Mouse (Mus musculus) kidney, adult 2 months (tissue): Measurements from ENCODE around the gene Tmcc3. TPM values are rescaled to one million over a fixed set of nuclear protein-coding genes. Genes with fewer than 3 reads are reported as not detected.

ENCODE experiments used
- DNase-seq: peaks from one replicate; pipeline ENCODE4 v3.0.0; 2021
- H3K27ac ChIP-seq: fragments of 200-500 bp; 2 replicates; pipeline ENCODE4 v1.5.1; 2012; ENCODE audit warnings: low read depth, low read length, control low read depth, inconsistent platforms; ENCODE audit not compliant: insufficient read depth
- H3K27me3 ChIP-seq: fragments of 200-500 bp; replicated peaks from 2 replicates; pipeline ENCODE4 v1.6.1; 2012; ENCODE audit warnings: mild to moderate bottlenecking, moderate library complexity, low read length, inconsistent platforms; ENCODE audit not compliant: control insufficient read depth, insufficient read depth
- H3K36me3 ChIP-seq: fragments of 200-500 bp; 2 replicates; pipeline ENCODE4 v1.6.1; 2012; ENCODE audit warnings: mild to moderate bottlenecking, moderate library complexity, low read length, inconsistent platforms; ENCODE audit not compliant: control insufficient read depth, insufficient read depth
- H3K4me1 ChIP-seq: fragments of 200-500 bp; 2 replicates; pipeline ENCODE4 v1.6.1; 2011; ENCODE audit warnings: low read length; ENCODE audit not compliant: control insufficient read depth, insufficient read depth
- H3K4me3 ChIP-seq: fragments of 200-500 bp; 2 replicates; pipeline ENCODE4 v1.5.1; 2011; ENCODE audit warnings: mild to moderate bottlenecking, low read depth, low read length, control low read depth; ENCODE audit not compliant: insufficient read depth
- CTCF ChIP-seq: fragments of 200-500 bp; conservative IDR thresholded peaks from 2 replicates; pipeline ENCODE4 v1.5.1; 2011; ENCODE audit warnings: low read depth, mild to moderate bottlenecking, control low read depth, low read length, moderate library complexity, mixed read lengths; ENCODE audit not compliant: insufficient read depth, insufficient read length
- POLR2A ChIP-seq: fragments of 200-500 bp; IDR thresholded peaks from one replicate; pipeline ENCODE4 v1.6.1; 2011; ENCODE audit warnings: low read depth, low read length, control low read depth
- WGBS: fragments of 180-500 bp; shearing (Covaris S2); methylation state at CpG from one replicate; pipeline ENCODE4 v1.1.7; 2018; 5-methylcytosine and 5-hydroxymethylcytosine counted together
- polyA plus RNA-seq: library from polyadenylated mRNA; depleted of rRNA; stranded (reverse); fragments of >200 nt; gene quantifications from 2 replicates; pipeline ENCODE4 v1.2.3, GENCODE M21; 2012

Tmcc3 gene
- polyA plus RNA-seq, 1 experiment: 11.2 TPM

DNA sequence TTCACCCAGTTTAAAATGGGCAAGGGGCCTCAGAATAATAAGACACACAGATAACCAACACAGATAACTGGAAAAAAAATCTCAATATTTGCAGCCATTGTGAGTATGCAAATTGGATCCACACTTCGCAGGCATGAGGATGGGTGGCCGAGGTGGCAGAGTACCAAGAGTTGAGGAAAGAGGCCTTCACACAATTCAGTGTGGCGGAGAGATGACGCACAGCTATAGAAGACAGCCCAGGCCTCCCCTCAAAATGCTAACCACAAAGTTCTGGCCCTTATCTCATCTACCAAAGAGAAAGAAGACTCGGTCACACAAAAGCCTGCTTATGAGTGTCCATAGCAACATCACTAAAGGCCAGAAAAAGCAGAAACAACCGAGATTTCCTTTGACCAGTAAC is 77.5 kb downstream of the Tmcc3 start:
- no peak overlapping the region for H3K4me3 ChIP-seq
- no peaks in the 10 kb centered on the region for H3K27me3 ChIP-seq
- H3K36me3 ChIP-seq: no peaks in the 10 kb centered on the region
- H3K4me1 ChIP-seq: no peaks in the 10 kb centered on the region
- TF ChIP-seq POLR2A: no peak
- no peak for TF ChIP-seq CTCF
- no peak overlapping the region for H3K27ac ChIP-seq
- 88% methylated on average over 6 of the region's 6 CpGs for WGBS
- DNase-seq: no peak

DNA sequence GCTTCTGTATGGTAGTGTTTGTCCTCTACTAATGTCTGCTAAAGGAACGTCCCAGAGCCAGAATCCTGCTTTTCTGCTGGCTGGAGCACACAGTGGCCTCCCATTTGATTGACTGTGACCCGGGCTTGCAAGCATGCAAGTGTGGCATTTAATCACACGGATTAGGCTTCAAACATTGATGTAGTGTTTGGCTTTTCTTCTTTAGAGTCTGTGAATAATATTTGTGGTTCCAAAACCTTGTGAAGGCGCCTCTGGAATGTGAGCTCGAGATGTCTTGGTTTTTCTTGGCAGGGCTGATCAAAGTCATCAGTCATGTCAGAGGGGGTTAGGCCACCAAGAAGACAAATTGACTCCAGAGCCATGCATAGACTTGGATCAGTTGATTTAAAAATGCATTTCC is 79.3 kb downstream of the Tmcc3 start:
- no peak for TF ChIP-seq POLR2A
- H3K4me3 ChIP-seq: no peak overlapping the region
- DNase-seq: peak; percentile 74
- no peaks in the 10 kb centered on the region for H3K4me1 ChIP-seq
- H3K27me3 ChIP-seq: no peaks in the 10 kb centered on the region
- H3K36me3 ChIP-seq: no peaks in the 10 kb centered on the region
- H3K27ac ChIP-seq: no peak overlapping the region
- WGBS: 61% methylated on average over 5 of the region's 5 CpGs

DNA sequence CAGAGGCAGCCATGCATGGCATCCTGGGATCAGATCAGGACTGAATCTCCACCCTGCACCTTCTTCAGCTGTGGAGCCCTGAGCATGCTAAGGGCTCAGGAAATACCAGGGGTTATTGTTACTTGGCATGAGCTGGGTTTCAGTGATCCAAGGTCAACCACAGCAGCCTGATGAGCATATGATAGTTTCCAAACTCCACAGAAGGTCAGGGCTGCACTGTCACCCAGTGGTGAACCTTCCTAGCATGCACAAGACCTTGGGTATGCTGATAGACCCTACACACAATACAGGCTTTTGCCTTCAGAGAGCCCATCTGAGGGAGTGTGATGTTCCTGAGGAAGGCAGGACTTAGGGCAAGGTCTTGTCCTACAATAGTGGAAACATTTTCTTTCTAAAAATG is 82.5 kb downstream of the Tmcc3 start:
- peaks cover 3% of the 10 kb centered on the region; the same call in 1 of the 2 replicates for H3K4me1 ChIP-seq
- TF ChIP-seq POLR2A: no peak
- TF ChIP-seq CTCF: no peak
- no peak for DNase-seq
- H3K27me3 ChIP-seq: no peaks in the 10 kb centered on the region
- H3K4me3 ChIP-seq: no peak overlapping the region
- H3K36me3 ChIP-seq: no peaks in the 10 kb centered on the region
- no peak overlapping the region for H3K27ac ChIP-seq

DNA sequence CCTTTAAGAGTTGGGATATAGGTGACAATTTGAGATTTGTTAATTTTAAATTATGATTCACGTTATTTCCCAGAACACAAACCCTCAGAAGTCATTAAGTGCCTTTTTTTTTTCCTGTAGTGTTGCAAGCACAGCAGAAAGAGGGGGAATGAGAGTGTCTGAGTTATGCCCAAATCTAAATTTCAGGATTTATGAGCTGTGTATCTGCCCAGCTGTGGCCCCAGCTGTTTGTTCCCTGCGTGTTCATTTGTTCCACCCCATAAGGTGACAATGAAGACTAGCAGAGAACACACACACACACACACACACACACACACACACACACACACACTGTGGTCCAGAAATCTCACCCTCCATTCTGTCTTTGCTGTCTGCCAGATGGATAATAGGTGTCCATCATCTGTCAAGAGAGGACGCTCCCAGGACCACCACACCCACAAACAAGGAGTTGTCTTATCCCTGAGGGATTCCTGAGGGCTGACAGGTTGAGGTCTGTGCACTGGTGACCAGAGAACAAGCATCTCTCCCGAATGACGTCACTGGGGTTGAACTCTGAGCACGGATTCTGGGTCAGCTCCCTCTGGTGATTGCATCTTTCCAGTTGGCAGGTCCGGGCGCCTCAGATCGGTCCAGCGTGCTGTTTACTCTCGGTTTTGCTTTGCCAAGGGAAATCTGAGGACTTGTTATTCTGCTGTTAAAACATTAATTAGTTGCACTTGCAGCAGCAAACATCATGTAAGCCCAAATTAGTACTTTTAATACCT is 86.3 kb downstream of the Tmcc3 start:
- H3K4me3 ChIP-seq: no peak overlapping the region
- H3K27me3 ChIP-seq: no peaks in the 10 kb centered on the region
- no peaks in the 10 kb centered on the region for H3K36me3 ChIP-seq
- peaks cover 3% of the 10 kb centered on the region; the same call in 1 of the 2 replicates for H3K4me1 ChIP-seq
- 31% methylated on average over 11 of the region's 11 CpGs for WGBS
- peak; percentile 63 for DNase-seq
- TF ChIP-seq POLR2A (no peak), CTCF (no peak)
- H3K27ac ChIP-seq: no peak overlapping the region

DNA sequence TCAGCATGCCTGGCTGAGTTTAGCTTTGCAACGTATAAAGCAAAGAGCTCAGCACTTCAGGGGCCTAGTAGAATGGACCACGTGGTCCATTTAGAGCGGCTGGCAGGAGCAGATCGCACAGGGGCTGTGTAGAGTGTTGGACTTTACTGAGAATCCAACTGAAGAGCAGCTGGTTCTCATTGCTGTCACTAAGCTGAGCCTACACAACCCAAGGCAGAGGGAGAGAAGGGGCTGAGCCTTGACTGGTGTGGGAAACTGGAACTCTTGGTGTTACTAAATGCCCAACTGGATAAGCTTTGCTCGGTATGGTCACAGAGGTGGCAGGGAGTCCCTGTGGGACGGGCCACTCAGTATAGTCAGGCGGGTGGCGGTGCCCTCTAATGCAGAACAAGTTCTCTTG is 89.1 kb downstream of the Tmcc3 start:
- WGBS: 78% methylated on average over 8 of the region's 8 CpGs
- Histone ChIP-seq H3K27me3 (no peaks in the 10 kb centered on the region), H3K4me1 (peaks cover 10% of the 10 kb centered on the region; the same call in 1 of the 2 replicates), H3K27ac (no peak overlapping the region), H3K4me3 (no peak overlapping the region), H3K36me3 (no peaks in the 10 kb centered on the region)
- TF ChIP-seq CTCF (no peak), POLR2A (no peak)
- no peak for DNase-seq

- DNase-seq: peak; percentile 89
- no peaks in the 10 kb centered on the region for H3K27me3 ChIP-seq
- H3K4me3 ChIP-seq: no peak overlapping the region
- TF ChIP-seq CTCF (no peak), POLR2A (no peak)
- H3K27ac ChIP-seq: no peak overlapping the region
- 41% methylated on average over 3 of the region's 3 CpGs for WGBS
- peaks cover 9% of the 10 kb centered on the region; the same call in 1 of the 2 replicates for H3K4me1 ChIP-seq
- no peaks in the 10 kb centered on the region for H3K36me3 ChIP-seq
Observed at GRCm38 (mm10) chr10:94405456-94405855, 93.7 kb downstream of the Tmcc3 start.

DNA sequence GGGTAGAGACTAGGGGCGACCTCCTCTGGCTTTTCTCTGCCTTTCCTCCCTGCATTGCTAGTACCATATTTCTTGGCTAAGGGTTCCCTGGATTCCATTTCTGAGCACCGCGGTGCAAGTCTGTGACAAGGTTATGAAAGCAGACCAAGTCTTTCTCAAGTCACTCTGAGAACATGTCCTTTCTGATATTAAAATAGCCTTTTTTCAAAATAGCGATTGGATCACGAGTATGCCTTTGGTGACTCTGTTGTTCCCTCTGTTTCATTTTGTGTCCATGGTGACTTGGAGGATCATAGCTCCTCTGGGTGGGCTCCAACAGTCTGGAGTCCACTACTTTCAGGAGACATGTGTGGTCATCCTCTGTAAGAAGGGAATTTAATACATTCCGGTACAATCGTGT is 95.1 kb downstream of the Tmcc3 start:
- H3K27ac ChIP-seq: no peak overlapping the region
- peaks cover 9% of the 10 kb centered on the region; the same call in 1 of the 2 replicates for H3K4me1 ChIP-seq
- H3K4me3 ChIP-seq: no peak overlapping the region
- H3K36me3 ChIP-seq: no peaks in the 10 kb centered on the region
- TF ChIP-seq POLR2A: no peak
- no peak for TF ChIP-seq CTCF
- WGBS: 86% methylated on average over 7 of the region's 7 CpGs
- no peaks in the 10 kb centered on the region for H3K27me3 ChIP-seq
- DNase-seq: peak; percentile 11
